Mouse (Mus musculus): ENCODE measurements at regions not wholly inside any gene's neighbourhood (a gene's known extent, or its start where the extent isn't known, plus 50 kb on each side); places are given as distances from the start of the nearest gene placed in this dataset.

DNA sequence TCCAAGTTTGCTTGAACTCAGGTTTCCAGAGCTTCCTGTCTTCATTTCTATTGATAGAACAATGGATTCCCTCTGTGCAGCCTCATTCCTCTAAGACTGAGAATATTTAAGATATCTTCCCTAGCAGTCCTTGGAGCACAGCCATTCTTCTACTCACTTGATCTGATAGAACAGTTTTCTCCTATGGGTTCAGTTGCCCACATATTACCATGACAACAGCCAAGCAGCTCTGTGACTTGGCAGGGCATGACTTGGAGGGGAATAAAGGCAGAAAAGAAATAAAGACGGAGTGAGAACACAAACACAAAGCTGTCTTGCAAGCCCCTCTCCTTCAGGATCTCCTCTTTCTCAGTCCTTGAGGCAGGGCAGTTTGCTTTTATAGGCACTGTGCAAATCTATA lies 87.6 kb upstream of the Tom1l1 start:
- no peak for TF ChIP-seq POLR2A (IDR thresholded peaks at IDR 0.05; ENCODE audit: insufficient read depth, low read depth, low read length)
- TF ChIP-seq CTCF (IDR thresholded peaks at IDR 0.05; ENCODE audit: insufficient read depth, low read depth, low read length), result no peak

Data from olfactory bulb, adult 2 months (tissue).